Mouse (Mus musculus) ES-E14 (cell line): Measurements from ENCODE around the gene Ola1.

Source experiments
- MAFK ChIP-seq: IDR thresholded peaks from 2 replicates; pipeline ENCODE4 v1.6.1; 2014; ENCODE audit warnings: mild to moderate bottlenecking, low read depth, low read length, inconsistent platforms; ENCODE audit not compliant: insufficient read depth
- ZC3H11A ChIP-seq: IDR thresholded peaks from 2 replicates; pipeline ENCODE4 v1.6.1; 2012; ENCODE audit warnings: low read depth, mild to moderate bottlenecking, inconsistent platforms, low read length, borderline replicate concordance

DNA sequence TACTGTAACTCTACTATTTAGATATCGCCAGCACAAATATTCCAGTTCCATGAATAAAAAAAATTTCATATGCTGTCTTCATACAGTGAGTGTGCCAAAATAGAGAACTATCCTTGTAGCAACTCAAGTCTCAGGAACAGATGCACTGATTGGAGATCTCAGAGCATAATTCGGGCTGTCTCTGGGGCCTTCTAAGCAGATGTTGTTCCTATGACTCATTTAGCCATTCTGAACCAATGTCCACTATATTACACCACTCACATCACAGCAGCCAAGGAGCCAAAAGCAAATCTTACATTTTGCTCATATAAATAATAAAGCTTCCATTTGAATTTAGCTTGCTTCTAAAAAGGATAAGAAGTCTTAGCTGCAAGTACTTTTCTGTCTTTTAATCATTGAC lies 30.2 kb downstream of the Ola1 start:
- no peak for TF ChIP-seq ZC3H11A
- TF ChIP-seq MAFK, result no peak
